Mouse (Mus musculus): Measurements from ENCODE around the gene Trappc12.

- TF ChIP-seq CTCF (conservative IDR thresholded peaks at IDR 0.05; ENCODE audit: insufficient read depth, insufficient read length, low read depth, low read length) (no peak), POLR2A (IDR thresholded peaks at IDR 0.05; ENCODE audit: low read depth, low read length) (no peak)
These were observed 36.0 kb upstream of the Trappc12 start for GRCm38 (mm10) chr12:28786310-28786709.
